Mouse (Mus musculus): ENCODE measurements around the gene Nhlh2. TPM values are rescaled to one million over a fixed set of nuclear protein-coding genes. Genes with fewer than 3 reads are reported as not detected.
A peak's percentile ranks its signal among the peaks of the same experiment; 100 is the strongest.

The Nhlh2 gene
- total RNA-seq, 1 experiment from 2014 or later = not detected

DNA sequence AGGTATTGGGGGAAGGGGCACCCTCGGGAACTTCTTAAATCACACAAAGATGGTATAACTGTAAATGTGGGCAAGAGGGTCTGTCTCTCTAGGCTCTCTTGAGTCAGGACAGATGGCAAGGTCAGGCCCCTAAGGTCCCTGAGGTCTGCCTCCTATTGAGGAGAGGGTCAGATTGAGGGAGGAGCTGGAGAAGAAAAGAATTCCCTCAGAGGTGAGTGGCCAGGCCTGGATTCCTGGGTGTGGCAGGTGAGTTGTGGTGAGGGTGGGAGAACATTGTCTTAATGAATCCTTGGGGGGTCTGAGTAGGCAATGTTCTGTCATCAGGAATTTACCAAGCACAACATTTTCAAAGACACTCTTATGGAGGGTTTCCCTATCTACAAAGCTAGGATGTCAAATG lies 10.7 kb downstream of the Nhlh2 start:
- no peak for ATAC-seq (replicated peaks in 1 of 2; ENCODE audit: insufficient read depth in 1 of 2, low FRiP score in 2 of 2, low TSS enrichment in 1 of 2, low read depth in 1 of 2, poor library complexity in 2 of 2, severe bottlenecking in 2 of 2)

DNA sequence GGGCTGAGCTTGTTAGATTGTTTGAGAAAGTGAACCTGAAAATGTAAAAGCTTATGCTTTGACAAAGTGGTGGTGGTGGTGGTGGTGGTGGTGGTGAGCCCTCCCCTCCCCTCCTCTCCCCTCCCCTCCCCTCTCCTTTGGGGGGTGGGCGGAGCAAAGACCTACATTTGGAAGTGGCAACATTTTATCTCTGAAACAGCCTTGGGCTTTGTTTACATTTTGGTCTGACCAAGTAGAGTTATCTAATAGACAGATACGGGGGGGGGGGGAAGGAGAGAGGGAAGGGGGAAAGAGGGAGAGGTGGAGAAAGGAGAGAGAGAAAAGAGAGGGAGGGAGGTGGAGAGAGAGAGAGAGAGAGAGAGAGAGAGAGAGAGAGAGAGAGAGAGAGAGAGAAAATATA lies 12.8 kb downstream of the Nhlh2 start:
- ATAC-seq (replicated peaks in 1 of 2; ENCODE audit: insufficient read depth in 1 of 2, low FRiP score in 2 of 2, low TSS enrichment in 1 of 2, low read depth in 1 of 2, poor library complexity in 2 of 2, severe bottlenecking in 2 of 2) = no peak

GRCm38 (mm10) chr3:102023337-102023736 lies 13.5 kb downstream of the Nhlh2 start:
- no peak for ATAC-seq (replicated peaks in 1 of 2; ENCODE audit: insufficient read depth in 1 of 2, low FRiP score in 2 of 2, low TSS enrichment in 1 of 2, low read depth in 1 of 2, poor library complexity in 2 of 2, severe bottlenecking in 2 of 2)

DNA sequence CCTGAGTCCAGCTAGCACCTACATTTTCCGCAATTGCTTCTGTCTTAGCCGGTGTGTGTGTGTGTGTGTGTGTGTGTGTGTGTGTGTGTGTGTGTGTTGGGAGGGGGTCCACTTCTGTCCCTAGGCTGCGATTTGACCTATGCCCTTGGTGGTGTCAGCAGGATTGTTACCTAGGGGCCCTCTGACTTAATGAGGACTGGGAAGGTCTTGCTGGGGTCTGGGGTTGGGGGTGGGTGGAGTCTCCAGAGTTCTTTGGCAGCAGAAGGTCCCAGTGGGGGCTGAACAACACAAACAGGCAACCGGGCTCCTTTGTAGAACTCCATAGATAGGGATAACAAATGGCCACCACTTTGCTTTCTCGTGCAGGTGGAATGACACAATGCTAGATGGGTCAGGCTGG lies 14.0 kb downstream of the Nhlh2 start:
- no peak for ATAC-seq (replicated peaks in 1 of 2; ENCODE audit: insufficient read depth in 1 of 2, low FRiP score in 2 of 2, low TSS enrichment in 1 of 2, low read depth in 1 of 2, poor library complexity in 2 of 2, severe bottlenecking in 2 of 2)

DNA sequence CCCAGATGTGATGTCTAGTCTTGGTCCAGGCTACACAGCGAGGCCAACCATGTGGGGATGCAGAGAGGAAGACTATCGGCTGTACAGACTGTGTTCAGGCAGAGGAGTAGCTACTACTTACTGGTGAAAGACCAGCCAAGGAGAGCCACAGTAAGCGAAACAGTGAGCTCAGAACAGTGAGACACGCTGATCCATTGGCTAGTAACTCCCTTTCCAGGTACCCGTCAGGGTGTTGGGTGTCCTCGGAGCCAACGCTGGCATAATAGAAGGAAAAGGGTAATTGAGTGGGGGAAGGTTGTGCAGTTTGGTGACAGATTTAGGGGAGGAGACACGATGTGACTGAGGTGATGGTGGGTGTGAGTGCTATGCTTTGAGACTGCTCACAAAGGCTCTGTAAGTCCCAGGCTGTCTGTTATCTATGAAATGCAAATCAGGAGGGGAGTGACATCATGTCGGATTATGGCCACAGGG lies 15.1 kb downstream of the Nhlh2 start:
- no peak for ATAC-seq (replicated peaks in 1 of 2; ENCODE audit: insufficient read depth in 1 of 2, low FRiP score in 2 of 2, low TSS enrichment in 1 of 2, low read depth in 1 of 2, poor library complexity in 2 of 2, severe bottlenecking in 2 of 2)

- no peak for ATAC-seq (replicated peaks in 1 of 2; ENCODE audit: insufficient read depth in 1 of 2, low FRiP score in 2 of 2, low TSS enrichment in 1 of 2, low read depth in 1 of 2, poor library complexity in 2 of 2, severe bottlenecking in 2 of 2)
Measured at GRCm38 (mm10) chr3:102025659-102026058, 15.8 kb downstream of the Nhlh2 start.

DNA sequence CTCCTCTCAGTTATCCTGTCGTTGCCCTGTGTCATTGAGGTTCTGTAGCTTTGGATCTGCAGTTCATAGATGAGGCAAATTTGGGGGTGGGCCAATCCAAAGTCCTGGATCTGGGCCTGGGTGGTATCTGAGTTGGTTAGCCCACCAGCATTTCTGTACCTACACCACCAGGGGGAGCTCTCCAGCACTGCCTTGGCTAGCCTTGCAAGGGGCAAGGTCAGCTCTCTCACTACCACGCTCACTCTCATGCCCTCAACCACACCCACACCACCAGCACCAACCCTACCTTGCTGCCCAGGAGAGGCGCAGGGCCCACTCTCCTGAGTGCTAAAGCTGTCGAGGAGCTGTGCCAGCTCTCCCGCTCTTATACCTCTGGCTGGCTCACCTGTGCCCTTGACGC lies 18.0 kb downstream of the Nhlh2 start:
- no peak; a peak in 1 of 4 replicates for ATAC-seq (replicated peaks in 1 of 2; ENCODE audit: insufficient read depth in 1 of 2, low FRiP score in 2 of 2, low TSS enrichment in 1 of 2, low read depth in 1 of 2, poor library complexity in 2 of 2, severe bottlenecking in 2 of 2)

DNA sequence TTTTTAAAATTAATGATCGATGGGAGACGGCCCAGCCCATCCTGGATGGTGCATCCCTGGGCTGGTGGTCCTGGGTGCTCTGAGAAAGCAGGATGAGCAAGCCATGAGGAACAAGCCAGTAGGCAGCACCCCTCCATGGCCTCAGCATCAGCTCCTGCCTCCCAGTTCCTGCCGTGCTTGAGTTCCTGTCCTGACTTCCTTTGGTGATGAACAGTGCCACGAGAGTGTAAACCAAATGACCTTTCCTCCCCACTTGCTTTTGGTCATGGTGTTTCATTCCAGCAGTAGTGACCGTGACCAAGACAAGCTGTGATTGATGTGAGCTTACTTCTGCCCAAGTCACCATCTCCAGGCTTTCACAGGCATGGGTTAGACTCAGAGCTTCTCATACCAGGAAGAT lies 27.9 kb downstream of the Nhlh2 start:
- no peak for ATAC-seq (replicated peaks in 1 of 2; ENCODE audit: insufficient read depth in 1 of 2, low FRiP score in 2 of 2, low TSS enrichment in 1 of 2, low read depth in 1 of 2, poor library complexity in 2 of 2, severe bottlenecking in 2 of 2)

GRCm38 (mm10) chr3:102038608-102039007 lies 28.7 kb downstream of the Nhlh2 start:
- ATAC-seq (replicated peaks in 1 of 2; ENCODE audit: insufficient read depth in 1 of 2, low FRiP score in 2 of 2, low TSS enrichment in 1 of 2, low read depth in 1 of 2, poor library complexity in 2 of 2, severe bottlenecking in 2 of 2) = no peak

DNA sequence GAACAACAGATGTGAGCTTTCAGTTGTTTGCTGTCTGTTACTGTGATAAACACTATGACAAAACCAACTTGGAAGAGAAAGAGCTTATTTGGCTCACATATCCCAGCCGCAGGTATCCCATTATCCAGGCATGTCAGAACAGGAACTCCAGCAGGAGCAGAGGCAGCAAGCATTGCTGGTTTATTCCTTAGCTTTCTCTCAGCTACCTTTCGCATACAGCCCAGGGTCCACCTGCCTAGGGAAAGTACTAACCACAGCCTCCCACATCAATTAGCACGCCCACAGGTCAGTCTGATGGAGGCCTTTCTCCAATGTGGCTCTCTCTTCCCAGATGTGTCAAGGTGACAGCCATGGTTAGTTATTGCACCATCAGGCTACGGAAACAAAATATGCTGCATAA lies 31.8 kb downstream of the Nhlh2 start:
- no peak for ATAC-seq (replicated peaks in 1 of 2; ENCODE audit: insufficient read depth in 1 of 2, low FRiP score in 2 of 2, low TSS enrichment in 1 of 2, low read depth in 1 of 2, poor library complexity in 2 of 2, severe bottlenecking in 2 of 2)

DNA sequence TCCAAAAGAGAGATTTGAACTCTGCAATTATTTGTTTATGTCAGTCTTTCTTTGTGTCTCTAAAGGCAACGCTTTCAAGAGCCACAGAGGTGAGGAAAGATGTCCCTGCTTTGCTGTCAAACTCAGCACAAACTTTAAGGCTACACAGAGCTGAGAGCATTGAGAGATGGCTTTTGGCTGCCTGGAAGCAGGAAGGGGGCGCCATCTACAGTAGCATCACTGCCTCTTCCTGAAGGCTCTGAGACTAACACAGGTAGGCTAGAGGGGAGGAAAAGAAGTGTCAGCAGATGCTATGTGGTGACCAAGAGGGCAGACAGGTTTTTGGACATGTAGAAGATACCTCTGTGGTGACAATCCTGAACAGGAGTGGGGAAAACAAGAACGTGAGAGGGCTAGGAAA lies 35.2 kb downstream of the Nhlh2 start:
- no peak for ATAC-seq (replicated peaks in 1 of 2; ENCODE audit: insufficient read depth in 1 of 2, low FRiP score in 2 of 2, low TSS enrichment in 1 of 2, low read depth in 1 of 2, poor library complexity in 2 of 2, severe bottlenecking in 2 of 2)

DNA sequence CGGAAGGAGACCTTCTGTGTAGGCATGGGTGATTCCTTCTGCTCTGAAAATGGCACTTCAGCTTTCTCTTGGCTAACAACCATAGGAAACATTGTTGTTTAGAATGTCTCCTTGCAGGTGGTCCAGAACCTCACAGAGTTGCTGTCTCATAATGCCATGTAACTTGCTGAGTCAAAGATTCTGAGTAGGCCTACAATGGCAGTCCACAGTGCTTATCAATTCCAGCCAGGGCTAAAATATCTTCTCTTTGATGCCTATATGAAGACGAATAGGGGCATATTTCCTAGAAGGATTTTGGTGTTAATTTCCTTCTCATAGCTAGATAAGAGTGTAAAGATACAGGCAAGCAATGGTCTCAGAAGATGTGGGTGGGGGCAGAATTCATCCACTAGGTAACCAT lies 37.7 kb downstream of the Nhlh2 start:
- no peak for ATAC-seq (replicated peaks in 1 of 2; ENCODE audit: insufficient read depth in 1 of 2, low FRiP score in 2 of 2, low TSS enrichment in 1 of 2, low read depth in 1 of 2, poor library complexity in 2 of 2, severe bottlenecking in 2 of 2)

GRCm38 (mm10) chr3:102049207-102050104 lies 39.6 kb downstream of the Nhlh2 start:
- no peak for ATAC-seq (replicated peaks in 1 of 2; ENCODE audit: insufficient read depth in 1 of 2, low FRiP score in 2 of 2, low TSS enrichment in 1 of 2, low read depth in 1 of 2, poor library complexity in 2 of 2, severe bottlenecking in 2 of 2)

- no peak for ATAC-seq (replicated peaks in 1 of 2; ENCODE audit: insufficient read depth in 1 of 2, low FRiP score in 2 of 2, low TSS enrichment in 1 of 2, low read depth in 1 of 2, poor library complexity in 2 of 2, severe bottlenecking in 2 of 2)
Measured at GRCm38 (mm10) chr3:102052036-102052435, 42.2 kb downstream of the Nhlh2 start.

DNA sequence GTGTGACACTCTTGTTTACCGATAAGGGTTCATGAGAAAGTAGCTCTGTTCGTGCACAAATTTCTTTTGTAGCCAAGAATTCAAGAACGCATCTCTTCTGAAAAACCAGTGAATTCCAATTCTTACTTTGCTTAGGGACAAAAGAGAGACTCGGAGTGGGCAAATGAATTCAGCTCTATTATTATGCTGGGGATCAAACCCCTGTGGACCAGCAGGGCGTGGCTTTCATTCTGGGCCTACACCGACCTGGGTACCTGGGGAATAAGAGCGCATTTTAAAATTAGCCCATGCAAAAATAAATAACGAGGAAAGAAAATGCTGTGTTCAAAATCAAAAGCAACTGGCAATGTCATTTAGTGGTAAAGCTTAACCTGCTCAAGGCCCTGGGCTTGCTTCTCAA lies 43.4 kb downstream of the Nhlh2 start:
- ATAC-seq (replicated peaks in 1 of 2; ENCODE audit: insufficient read depth in 1 of 2, low FRiP score in 2 of 2, low TSS enrichment in 1 of 2, low read depth in 1 of 2, poor library complexity in 2 of 2, severe bottlenecking in 2 of 2) = no peak

DNA sequence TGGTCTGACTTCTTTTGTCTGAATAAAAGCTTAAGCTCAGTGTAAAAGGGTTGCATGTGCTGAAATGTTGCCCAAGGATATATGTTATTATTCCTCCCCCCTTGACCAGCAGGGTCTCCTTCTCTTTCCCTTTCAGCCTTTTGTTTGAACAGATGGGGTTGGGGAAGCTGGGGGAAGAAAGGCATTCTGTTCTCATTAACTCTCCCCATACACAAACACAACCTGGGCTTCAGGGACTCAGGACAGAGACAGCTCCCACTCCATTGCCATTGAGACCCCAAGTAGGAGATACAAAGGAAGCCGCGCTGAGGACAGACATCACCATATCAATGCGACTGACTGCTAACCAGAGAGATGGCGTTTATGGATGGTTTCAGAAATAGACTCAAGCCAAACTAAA lies 46.0 kb downstream of the Nhlh2 start:
- no peak for ATAC-seq (replicated peaks in 1 of 2; ENCODE audit: insufficient read depth in 1 of 2, low FRiP score in 2 of 2, low TSS enrichment in 1 of 2, low read depth in 1 of 2, poor library complexity in 2 of 2, severe bottlenecking in 2 of 2)

GRCm38 (mm10) chr3:102060065-102060464 lies 50.2 kb downstream of the Nhlh2 start:
- ATAC-seq (replicated peaks in 1 of 2; ENCODE audit: insufficient read depth in 1 of 2, low FRiP score in 2 of 2, low TSS enrichment in 1 of 2, low read depth in 1 of 2, poor library complexity in 2 of 2, severe bottlenecking in 2 of 2) = peak in 1 of 2 experiments; percentile 10; a peak in 1 of 4 replicates

DNA sequence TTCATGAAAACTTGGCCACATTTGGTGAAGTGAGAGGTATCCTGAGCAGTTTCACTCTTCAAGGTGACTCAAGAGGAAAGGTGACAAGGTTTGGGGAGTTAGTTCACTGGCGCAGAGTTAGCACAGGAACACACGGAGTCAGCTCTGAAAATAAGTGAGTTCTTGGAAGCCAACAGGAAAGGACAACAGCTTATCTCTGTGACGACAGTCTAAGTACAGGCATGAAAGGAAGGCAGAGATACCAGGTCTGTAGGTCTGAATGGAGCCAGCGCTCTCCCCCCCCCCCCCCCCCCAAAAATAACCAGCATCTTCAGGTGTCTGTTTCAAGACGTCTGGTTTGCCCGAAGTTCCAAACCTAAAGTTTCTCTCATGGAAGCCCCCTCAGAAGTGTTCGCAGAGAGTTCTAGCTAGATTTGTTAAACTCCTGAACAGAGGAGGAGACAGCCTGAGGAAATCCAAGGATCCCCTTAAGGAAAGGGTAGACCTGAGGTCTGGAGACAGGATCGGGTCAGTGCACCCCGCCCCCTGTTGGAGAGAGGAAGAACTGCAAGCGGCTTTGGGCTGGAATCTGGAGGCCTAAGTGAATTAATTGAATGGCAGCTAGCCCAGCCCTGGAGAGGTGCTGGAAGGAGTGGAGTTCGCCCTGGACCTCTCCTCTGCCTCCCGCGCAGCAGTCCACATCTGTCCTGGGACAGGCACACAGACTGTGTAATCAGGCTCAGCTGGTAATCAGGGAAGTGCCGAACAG lies 52.2 kb downstream of the Nhlh2 start:
- peak; percentile 49 to 62; a peak in 2 of 4 replicates for ATAC-seq (replicated peaks in 1 of 2; ENCODE audit: insufficient read depth in 1 of 2, low FRiP score in 2 of 2, low TSS enrichment in 1 of 2, low read depth in 1 of 2, poor library complexity in 2 of 2, severe bottlenecking in 2 of 2)

All from hematopoietic stem cell, adult 5-6 weeks (primary cell).